Mouse (Mus musculus): Measurements from ENCODE around the gene Mfng.

Gene Mfng

DNA sequence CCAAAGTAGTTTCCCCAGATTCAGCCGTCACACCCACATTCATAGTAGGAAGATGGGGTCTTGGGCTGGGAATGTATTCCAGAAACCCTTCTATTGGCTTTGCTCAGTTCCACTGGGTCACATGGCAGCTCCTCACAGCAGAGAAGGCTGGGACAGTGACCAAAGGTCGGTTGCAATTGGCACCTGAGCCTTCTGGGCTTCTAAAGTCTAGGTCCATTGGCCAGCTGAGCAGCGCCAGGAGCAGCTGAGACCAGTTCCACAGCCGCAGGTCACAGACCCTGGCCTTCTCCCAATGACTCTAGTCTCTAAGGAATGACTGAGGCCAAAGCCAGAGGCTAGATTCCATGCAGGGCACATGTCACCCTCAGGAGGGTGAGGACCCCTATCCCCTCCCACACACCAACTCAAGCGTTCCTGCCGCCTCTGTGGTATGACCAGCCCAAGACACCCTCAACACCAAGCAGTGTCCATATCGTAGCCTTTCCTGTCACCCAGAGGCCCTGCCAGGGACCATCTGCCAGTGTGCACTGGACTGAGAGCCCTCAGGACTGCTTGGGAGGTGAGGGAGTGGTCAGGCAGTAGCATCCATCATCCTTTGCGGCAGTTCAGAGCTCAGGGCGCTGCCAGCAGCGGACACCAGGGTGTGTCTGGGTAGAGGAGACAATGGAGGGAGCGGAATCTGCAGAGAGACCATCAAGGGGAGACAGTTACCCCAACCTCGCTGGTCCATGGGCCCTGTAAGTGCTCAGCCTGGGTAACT lies 17.1 kb downstream of the Mfng start:
- in situ Hi-C loops (cut with MboI), result no loop called here

DNA sequence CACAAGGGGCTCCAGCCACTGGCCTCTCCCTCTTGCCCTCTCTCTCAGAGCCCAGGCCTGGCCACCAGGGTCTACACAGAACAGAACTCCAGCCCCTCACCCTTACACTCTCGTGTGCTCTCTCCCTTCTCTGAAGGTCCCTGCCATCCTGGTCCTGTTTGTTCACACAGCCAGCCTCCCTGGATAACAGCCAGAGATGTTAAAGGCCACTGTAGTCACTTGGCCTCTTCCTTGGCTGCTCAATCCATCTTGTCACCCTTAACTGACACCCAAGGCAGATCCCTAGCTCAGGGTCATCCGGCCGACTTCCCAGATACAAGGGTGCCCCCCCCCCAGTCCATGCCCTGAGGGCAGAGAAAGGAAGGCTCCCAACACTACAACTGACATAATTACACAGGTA lies 18.0 kb downstream of the Mfng start:
- in situ Hi-C loops (cut with MboI), result no loop called here

DNA sequence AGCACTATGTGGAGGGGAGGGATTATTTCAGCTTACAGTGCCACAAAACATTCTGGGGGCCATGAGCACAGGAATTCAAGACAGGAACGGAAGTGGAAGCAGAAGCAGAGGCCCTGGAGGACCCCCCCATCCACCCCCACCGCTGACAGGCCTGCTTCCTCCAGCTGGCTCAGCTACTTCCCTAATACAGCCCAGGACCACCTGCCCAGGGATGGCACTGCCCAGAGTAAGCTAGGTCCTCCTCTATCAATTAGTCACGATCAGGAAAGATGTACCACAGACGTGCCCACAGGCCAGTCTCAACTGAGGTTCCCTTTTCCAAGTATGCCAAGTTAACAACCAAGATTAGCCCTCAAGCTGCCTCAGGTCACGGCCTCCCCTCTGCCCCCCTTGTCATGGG lies 19.1 kb downstream of the Mfng start:
- in situ Hi-C loops (cut with MboI), result no loop called here

DNA sequence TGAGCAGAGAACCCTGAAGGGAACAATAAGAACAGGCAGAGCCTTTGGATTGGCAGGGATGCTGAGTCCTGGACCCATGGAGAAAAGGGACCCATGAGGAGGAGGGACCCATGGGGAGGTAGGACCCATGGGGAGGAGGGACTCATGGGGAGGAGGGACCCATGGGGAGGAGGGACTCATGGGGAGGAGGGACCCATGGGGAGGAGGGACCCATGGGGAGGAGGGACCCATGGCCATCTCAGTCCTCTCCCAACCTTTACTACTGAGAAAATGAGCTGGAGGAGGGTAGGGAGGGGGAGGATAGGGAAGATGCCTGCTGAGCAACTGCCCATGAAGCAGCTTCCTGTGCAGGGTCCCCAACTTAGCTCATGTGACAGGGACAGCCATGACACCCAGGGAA lies 20.3 kb downstream of the Mfng start:
- in situ Hi-C loops (cut with MboI), result no loop called here

DNA sequence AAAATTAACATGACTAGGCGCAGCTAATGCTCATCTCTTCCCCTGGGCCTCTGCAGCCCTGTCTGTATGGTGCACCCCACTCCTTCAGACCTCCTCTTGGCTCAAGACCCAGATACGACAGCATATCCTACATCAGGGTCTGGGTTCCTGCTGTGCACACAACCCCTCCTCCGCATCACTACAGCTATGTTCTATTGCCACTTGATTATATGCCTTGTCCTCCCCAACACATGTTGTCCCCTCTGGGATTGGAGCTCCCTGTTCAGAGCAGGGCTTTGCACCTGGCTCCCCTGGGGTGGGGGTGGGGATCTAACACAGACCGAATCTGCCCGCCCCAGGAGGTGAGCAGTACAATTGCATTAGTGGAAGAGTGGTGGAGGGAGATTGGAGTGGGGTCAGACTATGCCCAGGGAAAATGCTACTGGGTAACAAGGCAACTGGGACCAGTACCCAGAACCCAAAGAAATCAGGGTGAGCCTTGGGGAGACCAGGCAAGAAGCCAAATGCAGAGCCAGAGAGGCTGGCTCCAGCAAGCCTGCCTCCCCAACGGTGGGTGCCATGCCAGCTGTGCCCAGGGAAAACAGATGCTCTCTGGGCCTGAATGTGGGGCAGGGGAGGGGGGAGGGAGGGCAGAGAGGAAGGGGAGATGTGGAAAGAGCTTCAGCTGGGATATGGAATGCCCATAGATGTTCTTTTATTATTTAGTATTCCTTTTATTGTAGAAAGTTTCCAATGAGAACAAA lies 22.5 kb downstream of the Mfng start:
- in situ Hi-C loops (cut with MboI), result no loop called here

DNA sequence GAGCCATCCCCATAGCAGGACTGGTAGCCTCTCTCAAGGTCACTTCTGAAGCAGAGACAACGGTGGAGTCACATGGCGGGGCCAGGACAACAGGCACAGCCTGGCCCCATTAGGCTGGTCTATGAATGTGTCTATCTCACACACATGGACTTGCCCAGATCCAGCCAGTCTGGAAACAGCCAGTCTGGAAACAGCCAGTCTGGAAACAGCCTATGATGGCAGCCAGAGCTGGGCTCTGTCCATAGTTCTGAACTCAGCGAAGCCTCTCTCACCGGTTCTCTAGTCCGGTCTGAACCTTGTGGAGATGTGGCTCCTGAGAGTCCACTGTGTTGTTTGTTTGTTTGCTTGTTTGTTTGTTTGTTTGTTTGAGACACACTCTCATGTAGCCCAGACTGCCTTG lies 23.4 kb downstream of the Mfng start:
- in situ Hi-C loops (cut with MboI), result no loop called here

DNA sequence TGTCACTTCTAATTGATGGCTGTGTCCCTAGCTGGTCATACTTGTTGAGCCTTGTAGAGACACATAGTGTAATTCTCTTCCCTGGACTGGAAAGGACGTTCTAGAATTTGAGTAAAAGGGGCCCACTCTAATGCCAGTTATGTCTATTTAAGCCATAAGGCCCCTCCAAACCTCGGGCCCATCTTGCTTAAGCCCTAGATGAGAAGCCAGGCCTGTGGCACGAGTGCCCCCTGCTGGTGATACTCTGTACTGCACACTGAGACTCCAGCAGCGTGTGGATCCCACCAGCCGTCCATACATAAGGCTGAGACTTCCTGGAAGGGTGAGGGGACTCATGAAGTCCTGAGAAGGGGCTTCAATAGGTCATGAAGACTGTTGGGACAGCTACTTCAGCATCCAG lies 29.1 kb downstream of the Mfng start:
- in situ Hi-C loops (cut with MboI), result no loop called here

DNA sequence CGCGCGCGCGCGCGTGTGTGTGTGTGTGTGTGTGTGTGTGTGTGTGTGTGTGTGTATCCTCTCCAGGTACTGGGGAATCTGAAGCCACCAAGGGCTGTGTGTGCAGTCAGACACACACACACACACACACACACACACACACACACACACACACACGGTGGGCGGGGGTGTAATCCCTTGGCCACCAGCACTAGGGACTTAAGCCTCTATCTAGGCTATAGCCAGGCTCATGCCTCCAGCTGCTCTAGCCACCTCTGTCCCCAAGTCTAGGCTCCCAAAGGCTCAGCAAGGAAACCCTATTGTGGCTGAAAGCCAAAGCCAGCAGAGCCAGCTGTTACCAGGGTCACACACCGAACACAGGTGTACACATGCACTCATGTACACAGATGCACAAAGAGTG lies 30.4 kb downstream of the Mfng start:
- in situ Hi-C loops (cut with MboI), result no loop called here

DNA sequence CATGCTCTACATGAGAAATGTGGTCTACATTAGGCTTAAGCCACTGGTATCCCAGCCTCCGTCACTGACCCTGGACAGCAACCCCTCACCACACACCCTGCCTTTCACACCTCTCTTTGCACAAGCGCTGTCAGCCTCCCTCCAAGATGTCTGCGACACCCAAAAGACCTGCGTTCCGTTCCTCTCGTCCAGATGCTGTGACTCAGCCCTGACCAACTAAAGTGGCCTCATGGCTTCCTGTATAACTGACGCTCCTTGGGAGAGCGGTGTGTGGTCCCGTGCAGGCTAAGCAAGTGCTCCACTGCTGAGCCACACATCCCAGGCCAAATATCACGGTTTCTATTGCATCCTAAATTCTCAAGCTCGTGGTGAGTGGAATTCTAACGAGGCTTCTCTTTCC lies 32.6 kb downstream of the Mfng start:
- in situ Hi-C loops (cut with MboI), result no loop called here

DNA sequence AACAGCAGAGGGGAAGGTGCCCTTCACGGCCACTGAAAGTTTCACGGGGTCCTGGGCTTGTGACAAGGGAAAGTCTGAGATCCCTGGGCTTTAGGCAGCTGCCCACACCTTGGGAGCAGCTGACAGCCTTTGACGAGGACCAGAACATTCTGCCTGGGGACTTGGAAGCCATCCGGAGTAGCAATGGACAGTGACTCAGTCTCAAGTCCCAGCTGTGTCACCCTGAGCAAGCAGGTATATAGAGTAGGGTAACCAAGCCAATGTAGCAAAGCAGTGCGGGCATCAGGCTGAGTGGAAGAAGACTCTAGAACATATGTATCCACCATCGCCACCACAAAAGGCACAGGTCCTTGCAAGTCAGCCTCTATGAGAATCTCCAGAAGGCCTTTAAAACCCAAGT lies 36.1 kb downstream of the Mfng start:
- in situ Hi-C loops (cut with MboI), result no loop called here

DNA sequence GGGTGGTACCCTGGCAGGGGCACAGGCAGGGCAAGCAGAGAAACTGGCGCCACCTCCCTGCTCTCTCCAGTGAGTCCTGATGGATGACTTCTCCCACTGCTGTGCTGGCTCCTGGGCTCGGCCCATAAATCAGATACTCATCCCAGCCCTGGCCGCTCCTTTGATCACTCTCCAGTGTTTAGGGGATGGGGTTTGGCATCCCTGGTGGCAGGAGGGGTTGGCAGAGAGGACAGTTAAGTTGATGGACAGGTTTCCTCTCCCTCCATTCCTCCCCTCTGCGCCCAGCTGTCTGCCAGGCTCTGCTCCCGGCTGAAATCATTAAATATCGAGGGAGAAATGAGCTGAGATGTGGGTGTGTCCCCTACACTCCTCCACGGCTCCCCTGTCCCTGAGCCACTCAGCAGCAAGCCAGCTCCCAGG lies 36.6 kb downstream of the Mfng start:
- in situ Hi-C loops (cut with MboI), result no loop called here

DNA sequence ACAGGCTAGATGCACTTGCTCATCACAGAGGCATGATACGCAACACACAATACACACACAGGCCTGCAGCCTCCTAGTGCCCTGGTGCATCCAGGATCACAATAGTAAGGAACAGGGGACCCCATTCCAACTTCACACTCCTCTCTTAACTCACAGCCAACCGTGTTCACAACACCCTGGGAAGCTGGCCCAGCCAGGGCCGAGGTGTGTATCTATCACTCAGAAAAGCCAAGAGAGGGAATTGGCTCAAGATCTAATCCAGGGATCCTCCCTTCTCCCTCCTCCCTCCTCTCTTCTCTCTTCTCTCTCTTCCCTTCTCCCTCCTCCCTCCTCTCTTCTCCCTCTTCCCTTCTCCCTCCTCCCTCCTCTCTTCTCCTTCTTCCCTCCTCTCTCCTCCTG lies 37.1 kb downstream of the Mfng start:
- in situ Hi-C loops (cut with MboI), result no loop called here

DNA sequence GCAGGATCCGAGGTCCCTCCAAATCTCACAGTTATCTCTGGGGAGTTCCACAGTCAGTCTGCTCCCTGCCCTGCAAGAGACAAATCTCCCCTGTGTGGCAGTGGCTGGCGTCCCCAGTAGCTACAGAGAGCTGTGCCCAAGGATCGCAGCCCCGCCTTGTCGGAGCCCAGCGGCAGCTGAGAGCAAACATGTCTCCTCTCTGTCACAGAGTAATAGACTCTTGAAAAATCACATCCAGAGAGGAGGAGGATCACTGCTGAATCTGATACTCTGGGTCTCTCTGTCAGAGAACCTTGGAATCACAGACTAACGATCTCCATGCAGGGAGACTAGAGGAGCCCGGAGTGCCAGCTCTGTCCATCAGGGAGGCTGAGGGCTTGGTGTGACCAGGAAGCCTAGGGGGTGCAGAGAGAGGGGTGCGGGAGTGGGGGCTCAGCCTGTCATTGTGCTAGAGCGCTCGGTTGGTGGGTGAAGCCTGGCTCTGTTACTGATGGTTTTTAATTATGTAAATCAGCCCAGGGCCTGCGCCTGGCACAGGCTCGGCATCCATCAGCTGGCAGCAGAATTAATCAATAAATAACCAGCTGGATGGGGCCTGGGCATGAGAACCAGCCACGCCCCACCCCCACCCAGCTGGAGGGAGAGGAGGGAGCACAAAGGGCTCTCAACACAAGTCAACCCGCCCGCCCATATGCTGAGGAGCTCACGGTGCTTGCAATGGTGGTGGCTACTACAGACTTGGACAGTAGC lies 37.7 kb downstream of the Mfng start:
- in situ Hi-C loops (cut with MboI), result no loop called here

DNA sequence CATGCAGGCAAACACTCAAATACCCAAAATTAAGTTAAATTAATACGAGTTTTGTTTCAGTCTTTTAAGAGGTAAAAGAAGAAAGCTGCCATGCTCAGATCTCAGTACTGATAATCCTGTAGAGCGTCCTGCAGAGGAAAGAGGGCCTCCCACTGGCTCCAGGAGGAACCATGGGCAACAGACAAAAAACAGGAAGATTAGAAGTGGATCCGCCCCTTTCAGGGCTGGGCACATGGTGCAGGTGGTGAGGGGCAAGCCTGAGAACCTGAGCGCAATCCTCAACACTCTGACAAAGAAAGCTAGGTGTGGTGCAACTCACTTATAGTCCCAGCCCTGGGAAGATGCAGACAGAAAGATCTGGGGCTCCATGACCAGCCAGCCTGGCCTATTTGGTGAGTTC lies 41.4 kb downstream of the Mfng start:
- in situ Hi-C loops (cut with MboI), result no loop called here

DNA sequence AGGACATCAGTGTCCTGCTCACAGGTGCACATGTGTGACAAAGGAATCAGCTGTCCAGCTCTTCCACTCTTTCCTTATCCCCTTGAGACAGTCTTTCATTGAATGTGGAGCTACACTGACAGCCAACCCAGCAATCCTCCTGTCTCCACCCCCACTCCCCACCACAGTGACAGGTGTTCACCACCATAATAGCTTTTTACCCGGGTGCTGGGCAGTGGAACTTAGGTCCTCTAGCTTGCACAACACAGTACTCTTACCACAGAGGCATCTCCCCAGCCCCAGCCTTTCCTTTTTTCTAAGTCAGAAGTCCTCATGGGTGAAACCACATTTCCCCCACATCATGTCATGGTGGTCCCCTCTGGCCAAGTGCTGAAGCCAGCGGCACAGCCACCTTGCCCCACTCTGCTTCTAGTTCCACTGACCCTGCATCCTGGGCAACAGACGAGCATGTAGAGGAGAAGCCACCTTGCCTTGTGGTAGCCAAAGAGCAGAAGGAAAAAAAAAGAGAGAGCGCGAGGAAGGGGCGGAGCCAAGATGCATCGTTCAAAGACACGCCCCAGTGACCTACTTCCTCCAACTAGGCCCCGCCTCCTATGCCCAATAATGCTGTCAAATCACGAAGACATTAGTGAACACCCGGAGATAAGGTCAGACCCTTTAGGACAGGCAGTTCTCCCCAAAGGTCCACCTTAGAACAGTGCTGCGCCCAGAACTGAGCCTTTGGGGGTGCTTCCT lies 42.8 kb downstream of the Mfng start:
- in situ Hi-C loops (cut with MboI), result no loop called here

DNA sequence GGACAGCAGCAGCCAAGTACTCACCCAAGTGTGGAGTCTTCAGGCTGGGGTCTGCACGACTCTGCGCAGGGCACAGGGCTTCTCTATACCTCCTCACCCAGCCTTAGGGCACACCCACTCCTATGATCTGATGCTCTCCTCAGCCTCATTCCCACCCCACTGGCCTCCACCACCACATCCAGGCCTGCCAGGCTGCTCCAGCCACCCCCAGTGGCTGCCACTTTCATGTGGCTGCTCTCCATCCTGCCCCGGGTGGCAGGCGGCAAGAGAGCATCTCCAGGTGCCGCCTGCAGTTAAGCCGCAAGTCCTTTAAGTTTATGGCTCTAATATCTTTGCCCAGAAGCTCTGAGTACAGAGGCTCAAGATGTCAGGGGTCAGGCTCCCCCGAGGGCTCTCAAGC lies 46.6 kb downstream of the Mfng start:
- in situ Hi-C loops (cut with MboI), result no loop called here

DNA sequence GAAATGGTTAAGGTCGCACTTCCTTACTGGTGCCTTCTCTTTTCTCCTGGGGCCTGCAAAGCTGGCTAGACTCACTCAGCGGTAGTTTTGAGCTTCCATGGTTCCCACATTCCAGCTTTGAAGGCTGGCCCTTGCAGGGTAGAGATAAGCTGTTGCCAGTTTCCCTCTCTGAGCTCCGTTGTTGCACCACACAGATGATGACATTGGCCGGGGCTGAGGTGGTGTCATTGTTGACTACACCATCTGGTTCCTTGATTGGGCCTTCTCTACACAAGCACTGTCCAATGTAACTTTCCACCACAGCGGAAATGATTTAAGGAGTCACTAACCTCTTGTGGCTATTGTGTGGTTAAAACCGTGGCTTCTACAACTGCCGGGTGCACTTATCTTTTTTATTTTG lies 52.7 kb downstream of the Mfng start:
- in situ Hi-C loops (cut with MboI), result no loop called here

DNA sequence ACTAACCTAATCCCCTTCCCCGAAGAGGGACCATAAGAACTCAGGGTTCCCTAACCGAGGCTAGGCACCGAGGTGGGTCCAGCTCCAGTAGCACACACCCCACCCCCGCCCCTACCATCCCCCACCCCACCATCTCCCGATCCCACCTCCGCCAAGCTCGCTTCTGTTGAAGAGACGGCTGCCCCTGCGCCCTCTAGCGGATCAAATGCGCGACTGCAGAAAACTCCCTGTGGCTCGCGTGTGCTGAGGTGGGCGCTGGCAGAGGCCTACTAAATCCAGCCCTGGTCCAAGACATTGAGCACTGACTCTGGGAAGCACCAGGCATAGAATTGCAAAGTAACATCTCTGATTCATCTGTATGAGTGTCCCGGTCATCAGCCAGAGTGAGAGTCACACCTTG lies 53.2 kb downstream of the Mfng start:
- in situ Hi-C loops (cut with MboI), result no loop called here

DNA sequence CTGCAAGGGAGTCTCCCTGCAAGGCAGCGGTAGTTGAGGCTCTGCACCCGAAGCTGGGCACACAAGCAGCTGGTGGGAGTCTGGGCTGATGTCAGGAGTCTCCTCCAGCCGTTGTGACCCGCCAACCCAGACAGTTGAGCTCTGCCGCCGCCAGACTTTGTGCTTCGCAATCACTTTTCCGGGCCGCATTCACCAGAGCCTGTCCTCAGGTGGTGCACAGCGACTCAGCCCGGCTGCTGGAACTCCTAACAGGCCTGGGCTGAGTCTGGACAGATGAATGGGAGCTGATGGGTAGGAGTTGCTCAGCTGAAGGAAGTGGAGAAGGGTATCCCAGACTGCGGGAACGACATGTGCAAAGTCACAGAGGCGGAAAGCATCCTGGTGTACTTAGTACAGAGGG lies 53.9 kb downstream of the Mfng start:
- in situ Hi-C loops (cut with MboI), result no loop called here

DNA sequence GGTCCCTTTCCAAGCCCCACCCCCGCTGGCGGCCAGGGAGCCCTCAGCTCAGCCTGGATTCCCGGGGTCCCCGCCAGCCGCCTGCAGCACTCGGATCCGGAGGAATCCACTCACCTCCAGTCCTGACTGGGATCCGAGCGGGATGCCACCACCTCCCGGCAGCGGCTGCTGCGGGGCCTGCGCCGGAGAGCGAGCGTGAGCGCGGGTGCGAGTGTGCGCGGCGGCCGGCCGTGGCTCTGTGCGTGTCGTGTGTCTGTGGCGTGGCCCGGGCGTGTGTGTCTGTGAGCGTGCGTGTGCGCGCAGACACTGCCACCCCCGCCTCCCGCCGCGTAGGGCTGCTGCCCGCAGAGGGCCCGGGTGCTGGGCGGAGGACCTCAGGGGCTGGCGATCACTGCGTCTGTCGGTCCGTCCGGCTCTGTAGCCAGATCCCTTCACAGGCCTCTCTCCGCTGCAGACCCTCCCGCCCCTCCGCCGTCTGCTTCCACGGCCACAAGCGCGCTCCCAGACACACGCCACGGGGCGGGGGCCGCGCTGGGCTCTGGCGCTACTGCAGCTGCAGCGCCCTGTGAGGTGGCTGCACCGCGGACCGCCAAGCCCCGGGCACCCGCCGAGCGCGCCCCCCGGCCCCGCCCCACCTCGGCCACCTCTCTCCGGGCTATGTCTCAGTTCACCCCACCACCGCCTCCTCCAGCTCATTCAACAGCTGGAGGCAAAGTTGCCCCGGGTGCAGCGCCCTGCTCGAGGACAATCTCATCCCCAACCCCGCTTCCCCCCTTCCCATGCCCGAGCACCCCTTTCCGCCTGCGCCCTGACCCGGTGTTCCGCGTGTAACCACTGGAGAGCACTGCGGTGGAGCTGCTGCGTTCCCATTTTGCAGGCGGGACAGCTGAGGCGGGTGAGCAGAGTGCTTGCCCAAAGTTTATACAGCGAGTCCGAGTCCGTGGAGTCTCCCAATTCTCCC lies 54.7 kb downstream of the Mfng start, which contains the start of gene Elfn2:
Gene Elfn2 (minus strand): TSS at position 482 of the 961 bp plus-strand sequence.
- in situ Hi-C loops (cut with MboI), result no loop called here

DNA sequence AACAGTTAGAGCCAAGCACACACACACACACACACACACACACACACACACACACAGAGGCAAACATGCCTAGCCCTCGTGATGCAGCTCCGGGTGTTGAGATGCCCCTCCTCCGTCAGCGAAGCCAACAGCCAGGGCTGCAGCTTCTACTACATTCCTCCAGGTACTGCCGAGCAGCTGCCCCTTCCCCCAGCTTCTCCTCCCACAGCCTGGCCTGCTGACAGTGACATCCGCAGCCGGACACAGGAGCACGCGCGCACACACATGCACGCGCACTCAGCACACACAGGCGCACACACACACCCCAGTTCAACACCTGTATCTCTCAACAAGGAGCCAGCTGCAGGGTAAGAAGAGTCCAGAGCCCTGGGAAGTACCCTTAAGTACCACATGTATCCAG lies 56.3 kb downstream of the Mfng start:
- in situ Hi-C loops (cut with MboI), result no loop called here

Measured in mature B cell (primary cell).